Mouse (Mus musculus): ENCODE results near the gene Klf15. TPM values are rescaled to one million over a fixed set of nuclear protein-coding genes. Genes with fewer than 3 reads are reported as not detected.

Klf15 gene
- polyA plus RNA-seq, 1 experiment from 2014 or later, result 13.9 TPM

- WGBS, result 60% methylated on average over 14 of the region's 14 CpGs
- H3K4me2 ChIP-seq, result no peak overlapping the region
- no peak for ATAC-seq (ENCODE audit: low read depth)
- H3K27me3 ChIP-seq, result no peaks in the 10 kb centered on the region
- H3K4me3 ChIP-seq, result no peak overlapping the region
- no peaks in the 10 kb centered on the region for H3K36me3 ChIP-seq
- H3K4me1 ChIP-seq (replicated peaks), result peaks cover 7% of the 10 kb centered on the region
- H3K27ac ChIP-seq (replicated peaks), result no peak overlapping the region
- H3K9ac ChIP-seq, result no peak overlapping the region
- no peaks in the 10 kb centered on the region for H3K9me3 ChIP-seq
Measured at GRCm38 (mm10) chr6:90476941-90477518, 14.7 kb downstream of the Klf15 start.

GRCm38 (mm10) chr6:90484249-90484648, 21.9 kb downstream of the Klf15 start:
- Histone ChIP-seq H3K9ac (no peak overlapping the region), H3K4me3 (no peak overlapping the region), H3K4me1 (replicated peaks) (no peaks in the 10 kb centered on the region), H3K27me3 (no peaks in the 10 kb centered on the region), H3K4me2 (no peak overlapping the region), H3K9me3 (no peaks in the 10 kb centered on the region), H3K27ac (replicated peaks) (no peak overlapping the region), H3K36me3 (no peaks in the 10 kb centered on the region)
- ATAC-seq (ENCODE audit: low read depth), result no peak
- 72% methylated on average over 3 of the region's 3 CpGs for WGBS

GRCm38 (mm10) chr6:90484876-90485275, 22.5 kb downstream of the Klf15 start:
- H3K9me3 ChIP-seq, result no peaks in the 10 kb centered on the region
- H3K27me3 ChIP-seq, result no peaks in the 10 kb centered on the region
- H3K4me2 ChIP-seq, result no peak overlapping the region
- ATAC-seq (ENCODE audit: low read depth), result no peak
- no peaks in the 10 kb centered on the region for H3K36me3 ChIP-seq
- H3K27ac ChIP-seq (replicated peaks), result no peak overlapping the region
- H3K4me1 ChIP-seq (replicated peaks), result no peaks in the 10 kb centered on the region
- H3K9ac ChIP-seq, result no peak overlapping the region
- no peak overlapping the region for H3K4me3 ChIP-seq
- WGBS, result 85% methylated on average over 5 of the region's 5 CpGs

GRCm38 (mm10) chr6:90486176-90486921, 24.0 kb downstream of the Klf15 start, which contains the start of gene Aldh1l1:
Gene Aldh1l1 (plus strand): TSS chr6:90486427.
- WGBS, result 86% methylated on average over 12 of the region's 12 CpGs
- no peaks in the 10 kb centered on the region for H3K4me1 ChIP-seq (replicated peaks)
- H3K27ac ChIP-seq (replicated peaks), result no peak within 1 kb of the TSS
- no peak within 1 kb of the TSS for H3K4me2 ChIP-seq
- H3K4me3 ChIP-seq, result no peak within 1 kb of the TSS
- ATAC-seq (ENCODE audit: low read depth), result no peak
- no peaks in the 10 kb centered on the region for H3K9me3 ChIP-seq
- H3K36me3 ChIP-seq, result no peaks in the 10 kb centered on the region
- H3K27me3 ChIP-seq, result no peaks in the 10 kb centered on the region
- H3K9ac ChIP-seq, result no peak within 1 kb of the TSS

GRCm38 (mm10) chr6:90487531-90487930, 25.2 kb downstream of the Klf15 start:
- ATAC-seq (ENCODE audit: low read depth), result no peak

GRCm38 (mm10) chr6:90489532-90489931, 27.2 kb downstream of the Klf15 start:
- no peak for ATAC-seq (ENCODE audit: low read depth)
- Histone ChIP-seq H3K9ac (no peak overlapping the region), H3K4me1 (replicated peaks) (peaks cover 3% of the 10 kb centered on the region; the same call in 1 of the 2 replicates), H3K4me3 (no peak overlapping the region), H3K27me3 (no peaks in the 10 kb centered on the region), H3K27ac (replicated peaks) (no peak overlapping the region), H3K4me2 (no peak overlapping the region), H3K9me3 (no peaks in the 10 kb centered on the region), H3K36me3 (no peaks in the 10 kb centered on the region)
- WGBS, result 95% methylated on average over 3 of the region's 3 CpGs

More at GRCm38 (mm10) chr6:90487531-90487930, 25.2 kb downstream of the Klf15 start:
- Histone ChIP-seq H3K4me2 (no peak overlapping the region), H3K9ac (no peak overlapping the region), H3K27me3 (no peaks in the 10 kb centered on the region), H3K9me3 (no peaks in the 10 kb centered on the region), H3K4me3 (no peak overlapping the region), H3K27ac (replicated peaks) (no peak overlapping the region), H3K4me1 (replicated peaks) (no peaks in the 10 kb centered on the region), H3K36me3 (no peaks in the 10 kb centered on the region)
- WGBS, result 97% methylated on average over 1 of the region's 1 CpGs

GRCm38 (mm10) chr6:90490976-90491375, 28.6 kb downstream of the Klf15 start:
- Histone ChIP-seq H3K27me3 (no peaks in the 10 kb centered on the region), H3K36me3 (no peaks in the 10 kb centered on the region), H3K9me3 (no peaks in the 10 kb centered on the region), H3K4me3 (no peak overlapping the region), H3K4me1 (replicated peaks) (peaks cover 16% of the 10 kb centered on the region), H3K9ac (no peak overlapping the region), H3K27ac (replicated peaks) (no peak overlapping the region), H3K4me2 (no peak overlapping the region)
- no peak for ATAC-seq (ENCODE audit: low read depth)
- 82% methylated on average over 2 of the region's 2 CpGs for WGBS

GRCm38 (mm10) chr6:90491956-90492744, 29.8 kb downstream of the Klf15 start:
- Histone ChIP-seq H3K4me3 (no peak overlapping the region), H3K36me3 (no peaks in the 10 kb centered on the region), H3K4me1 (replicated peaks) (peaks cover 20% of the 10 kb centered on the region), H3K9ac (no peak overlapping the region), H3K27me3 (no peaks in the 10 kb centered on the region), H3K9me3 (no peaks in the 10 kb centered on the region), H3K27ac (replicated peaks) (no peak overlapping the region), H3K4me2 (no peak overlapping the region)
- 83% methylated on average over 10 of the region's 10 CpGs for WGBS
- no peak for ATAC-seq (ENCODE audit: low read depth)

- Histone ChIP-seq H3K4me3 (no peak overlapping the region), H3K27ac (replicated peaks) (0 out of 2 replicates have a peak overlapping the region, but pooled peaks have one; percentile 57), H3K27me3 (no peaks in the 10 kb centered on the region), H3K9me3 (no peaks in the 10 kb centered on the region), H3K4me1 (replicated peaks) (peaks cover 24% of the 10 kb centered on the region), H3K4me2 (no peak overlapping the region), H3K36me3 (no peaks in the 10 kb centered on the region), H3K9ac (no peak overlapping the region)
- WGBS, result 79% methylated on average over 3 of the region's 3 CpGs
- no peak for ATAC-seq (ENCODE audit: low read depth)
Measured at GRCm38 (mm10) chr6:90494155-90494554, 31.8 kb downstream of the Klf15 start.

- peak overlapping the region; percentile 57; the same call in 1 of the 2 replicates for H3K27ac ChIP-seq (replicated peaks)
- 86% methylated on average over 3 of the region's 3 CpGs for WGBS
Measured at GRCm38 (mm10) chr6:90494566-90494965, 32.2 kb downstream of the Klf15 start.

GRCm38 (mm10) chr6:90495282-90495912, 33.0 kb downstream of the Klf15 start:
- peak overlapping the region; percentile 61; the same call in 1 of the 2 replicates for H3K27ac ChIP-seq (replicated peaks)
- no peaks in the 10 kb centered on the region for H3K9me3 ChIP-seq

More at GRCm38 (mm10) chr6:90494566-90494965, 32.2 kb downstream of the Klf15 start:
- Histone ChIP-seq H3K36me3 (no peaks in the 10 kb centered on the region), H3K9me3 (no peaks in the 10 kb centered on the region), H3K4me1 (replicated peaks) (peaks cover 24% of the 10 kb centered on the region), H3K4me2 (no peak overlapping the region), H3K4me3 (no peak overlapping the region), H3K9ac (no peak overlapping the region), H3K27me3 (no peaks in the 10 kb centered on the region)
- ATAC-seq (ENCODE audit: low read depth), result no peak

More at GRCm38 (mm10) chr6:90495282-90495912, 33.0 kb downstream of the Klf15 start:
- no peak overlapping the region for H3K9ac ChIP-seq
- no peak overlapping the region for H3K4me3 ChIP-seq
- WGBS, result 52% methylated on average over 7 of the region's 7 CpGs
- H3K4me2 ChIP-seq, result no peak overlapping the region
- H3K4me1 ChIP-seq (replicated peaks), result peaks cover 24% of the 10 kb centered on the region
- H3K36me3 ChIP-seq, result no peaks in the 10 kb centered on the region
- no peaks in the 10 kb centered on the region for H3K27me3 ChIP-seq
- ATAC-seq (ENCODE audit: low read depth), result peak; percentile 92
